Mouse (Mus musculus) gastrocnemius, adult 2 months (tissue): ENCODE results near the gene Junb. TPM values are rescaled to one million over a fixed set of nuclear protein-coding genes. Genes with fewer than 3 reads are reported as not detected.
A peak's percentile ranks its signal among the peaks of the same experiment; 100 is the strongest.

ENCODE experiments used
- DNase-seq: peaks from one replicate; pipeline ENCODE4 v3.0.0; 2022
- H3K27ac ChIP-seq: fragments of 200-600 bp; 2 replicates; pipeline ENCODE4 v1.8.1; 2022; ENCODE audit warnings: mild to moderate bottlenecking
- H3K4me3 ChIP-seq: fragments of 200-600 bp; 2 replicates; pipeline ENCODE4 v1.8.1; 2022; ENCODE audit warnings: mild to moderate bottlenecking, moderate library complexity
- CTCF ChIP-seq: fragments of 200-600 bp; IDR thresholded peaks from 2 replicates; pipeline ENCODE4 v1.8.1; 2022; ENCODE audit warnings: antibody characterized with exemption, mild to moderate bottlenecking, moderate library complexity
- intact Hi-C: fragments of 180-260 bp; cut with DNase I; formaldehyde crosslinking; loops from one replicate; pipeline ENCODE4 v1.15.1; 2025
- long read RNA-seq, 2 experiments: library from polyadenylated mRNA; stranded (forward); transcript quantifications; one replicate each; pipeline ENCODE4 v2.0.0; 2021
- total RNA-seq, 2 experiments: library from RNA; stranded (reverse); gene quantifications; 2 replicates each; pipeline ENCODE4 v1.2.3; 2021

Gene Junb
- 10 to 100 TPM in 1 of 2 experiments, 1 to 10 TPM in 1; 5.7 to 10.1 TPM for total RNA-seq
- long read RNA-seq, experiment 1, transcript Junb-201 (1 exons, 1,809 nt): major isoform, 11 of 11 reads
- long read RNA-seq, experiment 1, partial matches to known transcripts: 0 of 11 reads
- long read RNA-seq, experiment 1, other reads (novel, unspliced or antisense): 0 of 11 reads
- long read RNA-seq, experiment 2, transcript Junb-201 (1 exons, 1,809 nt): major isoform, 32 of 32 reads
- long read RNA-seq, experiment 2, partial matches to known transcripts: 0 of 32 reads
- long read RNA-seq, experiment 2, other reads (novel, unspliced or antisense): 0 of 32 reads

DNA sequence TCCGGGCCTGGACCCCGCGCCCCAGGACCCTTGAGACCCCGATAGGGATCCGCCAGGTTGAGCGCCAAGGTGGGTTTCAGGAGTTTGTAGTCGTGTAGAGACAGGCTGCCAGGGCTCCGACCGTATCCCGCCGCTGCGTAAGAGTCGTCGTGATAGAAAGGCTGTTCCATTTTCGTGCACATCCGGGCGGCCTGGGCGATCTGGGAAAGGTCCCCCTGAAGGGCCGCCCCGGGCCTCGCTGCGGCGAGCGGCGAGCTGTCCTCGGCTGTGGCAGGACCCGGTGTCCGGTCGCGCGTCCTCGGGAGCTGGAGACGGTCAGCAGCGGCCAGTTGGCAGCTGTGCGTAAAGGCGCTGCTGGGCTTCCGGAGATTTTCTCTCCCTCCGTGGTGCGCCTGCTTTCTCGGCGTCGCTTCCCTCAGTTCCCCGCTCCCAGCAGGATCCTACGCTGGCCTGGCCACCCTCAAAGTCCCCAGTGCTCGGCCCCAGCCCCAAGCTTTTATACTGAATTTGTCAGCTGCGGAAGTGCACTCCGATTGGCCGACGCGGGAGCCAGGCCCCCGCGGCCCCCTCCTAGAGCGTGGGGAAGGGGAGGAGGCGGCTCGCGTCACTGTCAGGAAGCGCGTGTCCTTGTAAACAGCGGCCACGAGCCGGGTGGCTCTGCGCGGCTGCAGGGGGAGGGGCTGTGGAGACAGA is at the start of gene Junb:
Gene Junb (minus strand): TSS at position 471 of the 693 bp plus-strand sequence.
- intact Hi-C loops: loop anchor here (5.0 to 10.0 kb wide), 3 partner anchors 94 to 314 kb away; partner anchors contain the start of genes Calr, Dhps and Ier2
- Histone ChIP-seq H3K27ac (peak within 1 kb of the TSS; percentile 100), H3K4me3 (peak within 1 kb of the TSS; percentile 89)
- no peak for TF ChIP-seq CTCF
- DNase-seq: peak; percentile 97

DNA sequence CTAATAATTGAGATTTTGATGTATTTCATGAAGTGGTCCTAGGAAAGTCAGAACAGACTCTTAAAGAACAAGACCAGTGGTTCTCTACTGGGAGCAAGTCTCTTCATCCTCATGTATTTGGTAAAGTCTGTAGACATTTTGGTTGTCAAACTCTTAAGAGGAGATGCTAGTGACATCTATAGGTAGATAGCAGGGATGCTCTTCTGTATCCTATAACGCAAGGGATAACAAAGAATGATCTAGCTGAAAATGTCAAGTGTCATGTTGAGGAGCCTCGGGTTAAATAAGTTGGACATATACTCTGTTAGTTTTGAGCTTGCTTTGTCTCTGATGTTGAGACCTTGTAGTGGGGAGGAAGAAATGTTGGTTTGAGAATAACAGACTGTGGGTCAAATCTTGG is 49.4 kb upstream of the Junb start:
- Histone ChIP-seq H3K4me3 (peak overlapping the region; percentile 89), H3K27ac (peak overlapping the region; percentile 96)
- TF ChIP-seq CTCF: no peak
- intact Hi-C loops: loop anchor here (5.0 kb wide), 1 partner anchor 61 kb away; the partner anchor contains the start of genes Gm49661, Prdx2 and Rnaseh2a
- DNase-seq: no peak

DNA sequence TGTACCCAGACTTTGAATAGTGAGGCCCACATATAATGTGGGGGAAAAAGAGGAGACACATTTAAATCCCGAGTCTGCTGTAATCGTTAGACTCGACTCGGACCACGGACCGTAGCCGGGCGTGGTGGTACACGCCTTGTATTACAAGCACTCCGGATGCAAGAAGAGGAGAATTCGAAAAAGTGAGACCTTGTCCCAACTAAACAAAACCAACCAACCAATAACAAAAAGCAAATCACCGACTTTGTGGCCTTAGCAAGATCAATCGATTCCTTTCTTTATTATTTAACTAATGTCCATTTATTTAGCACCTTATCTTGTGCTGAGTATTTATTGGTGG is 49.0 kb upstream of the Junb start:
- DNase-seq: no peak
- H3K4me3 ChIP-seq: peak overlapping the region; percentile 89
- no peak for TF ChIP-seq CTCF
- intact Hi-C loops: loop anchor here (5.0 kb wide), 1 partner anchor 60 kb away; the partner anchor contains the start of genes Gm49661, Prdx2 and Rnaseh2a
- H3K27ac ChIP-seq: peak overlapping the region; percentile 96

DNA sequence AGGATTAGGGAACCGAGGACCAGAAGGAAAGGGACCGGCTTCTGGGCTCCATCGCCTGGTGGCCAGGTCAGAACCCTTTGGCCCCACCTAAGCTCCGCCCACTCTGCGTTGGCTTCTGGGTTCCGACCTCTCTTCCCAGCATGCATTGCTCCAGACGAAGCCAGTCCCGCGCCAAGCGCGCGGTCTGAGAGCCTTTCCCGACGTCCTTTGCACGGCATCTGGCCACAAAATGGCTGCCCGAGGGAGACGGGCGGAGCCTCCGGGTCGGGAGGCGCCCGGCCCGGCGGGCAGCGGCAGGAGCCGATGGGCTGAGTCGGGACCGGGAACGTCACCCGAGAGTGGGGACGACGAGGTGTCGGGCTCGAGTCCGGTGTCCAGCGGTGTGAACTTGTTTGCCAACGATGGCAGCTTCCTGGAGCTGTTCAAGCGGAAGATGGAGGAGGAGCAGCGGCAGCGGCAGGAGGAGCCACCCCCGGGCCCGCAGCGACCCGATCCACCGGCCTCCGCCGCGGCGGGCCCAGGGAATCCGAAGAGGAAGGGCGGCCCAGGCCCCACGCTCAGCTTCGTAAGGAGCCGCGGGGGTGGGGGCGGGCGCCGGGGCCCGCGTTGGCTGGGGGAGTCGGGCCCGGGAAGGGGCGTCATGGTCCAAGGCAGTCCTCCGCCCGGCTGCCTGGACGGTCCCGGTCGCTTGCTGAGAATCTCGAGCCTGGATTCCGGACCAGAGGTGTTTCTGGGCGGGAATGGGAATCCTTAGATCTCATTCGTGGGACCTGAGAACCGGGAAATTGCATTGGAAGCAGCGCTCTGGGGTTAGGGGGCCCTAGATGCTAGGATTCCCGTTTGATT is 48.4 kb upstream of the Junb start, which contains the start of gene Trir:
Gene Trir (plus strand): TSS at position 154 of the 846 bp plus-strand sequence.
- peak; percentile 21 for TF ChIP-seq CTCF
- DNase-seq: peak; percentile 98
- intact Hi-C loops: loop anchor here (5.0 kb wide), 1 partner anchor 60 kb away; the partner anchor contains the start of genes Gm49661, Prdx2 and Rnaseh2a
- Histone ChIP-seq H3K4me3 (peak within 1 kb of the TSS; percentile 89), H3K27ac (peak within 1 kb of the TSS; percentile 96)

DNA sequence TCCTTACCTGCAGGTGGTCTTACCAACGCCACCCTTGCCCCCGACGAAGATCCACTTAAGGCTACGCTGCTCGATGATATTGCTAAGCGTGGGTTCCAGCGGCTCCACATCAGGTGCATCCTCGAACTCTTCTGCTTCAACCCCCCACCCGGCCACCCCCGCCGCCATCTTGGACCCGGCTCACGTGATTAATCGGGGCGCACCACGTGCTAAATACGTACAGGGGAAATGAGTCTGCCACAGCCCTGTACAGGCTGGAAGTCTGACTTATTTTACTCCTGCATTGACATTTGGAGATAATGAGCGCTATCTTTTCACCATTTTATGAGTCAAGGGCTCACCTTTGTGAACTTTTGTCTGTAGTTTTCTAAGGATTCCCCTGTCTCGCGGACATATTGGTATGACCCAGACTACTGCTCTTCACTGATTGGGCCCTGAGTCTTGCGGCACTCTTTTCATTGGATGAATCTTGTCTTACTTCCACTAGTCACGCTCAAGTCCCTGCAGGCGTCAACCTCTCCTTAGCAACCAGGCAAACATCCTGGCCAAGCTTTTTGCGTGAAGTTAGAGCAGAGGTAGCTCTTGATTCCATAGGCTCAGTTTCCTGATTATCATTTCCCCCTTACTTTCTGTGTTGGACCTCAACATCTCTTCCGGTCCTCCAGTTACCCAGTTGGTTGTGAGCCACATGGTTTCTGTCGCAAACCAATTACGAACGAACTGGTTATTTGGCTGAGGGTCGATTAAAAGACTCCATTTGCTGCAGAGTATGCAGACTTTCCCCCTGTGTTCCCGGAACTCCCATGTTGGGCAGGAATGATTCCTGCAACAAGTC is 46.8 kb upstream of the Junb start, which contains the start of gene Asna1:
Gene Asna1 (minus strand): TSS at position 184 of the 835 bp plus-strand sequence.
- intact Hi-C loops: loop anchor here (5.0 kb wide), 1 partner anchor 58 kb away; the partner anchor contains the start of genes Gm49661, Prdx2 and Rnaseh2a
- no peak for TF ChIP-seq CTCF
- peak within 1 kb of the TSS; percentile 89 for H3K4me3 ChIP-seq
- H3K27ac ChIP-seq: peak within 1 kb of the TSS; percentile 96
- DNase-seq: peak; percentile 87

DNA sequence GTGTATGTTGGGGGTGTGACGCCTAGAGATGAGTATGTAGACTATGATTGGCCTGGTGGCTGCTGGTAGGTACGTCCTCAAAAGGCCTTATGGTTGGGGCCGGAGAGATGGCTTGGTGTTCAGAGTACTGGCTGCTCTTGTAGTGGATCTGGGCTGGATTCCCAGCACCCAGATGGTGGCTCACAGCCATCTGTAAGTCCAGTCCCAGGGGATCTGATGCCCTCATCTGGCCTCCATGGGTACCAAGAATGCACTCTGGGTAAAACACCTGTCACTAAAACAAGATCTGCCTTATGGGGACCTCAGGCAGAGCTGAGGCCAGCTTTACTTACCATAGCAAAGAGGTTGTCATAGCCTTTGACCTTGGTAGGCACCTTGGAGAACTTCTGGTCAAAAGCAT is 45.3 kb upstream of the Junb start:
- DNase-seq: no peak
- peak overlapping the region; percentile 89 for H3K4me3 ChIP-seq
- no peak overlapping the region for H3K27ac ChIP-seq
- intact Hi-C loops: no loop called here
- TF ChIP-seq CTCF: no peak

DNA sequence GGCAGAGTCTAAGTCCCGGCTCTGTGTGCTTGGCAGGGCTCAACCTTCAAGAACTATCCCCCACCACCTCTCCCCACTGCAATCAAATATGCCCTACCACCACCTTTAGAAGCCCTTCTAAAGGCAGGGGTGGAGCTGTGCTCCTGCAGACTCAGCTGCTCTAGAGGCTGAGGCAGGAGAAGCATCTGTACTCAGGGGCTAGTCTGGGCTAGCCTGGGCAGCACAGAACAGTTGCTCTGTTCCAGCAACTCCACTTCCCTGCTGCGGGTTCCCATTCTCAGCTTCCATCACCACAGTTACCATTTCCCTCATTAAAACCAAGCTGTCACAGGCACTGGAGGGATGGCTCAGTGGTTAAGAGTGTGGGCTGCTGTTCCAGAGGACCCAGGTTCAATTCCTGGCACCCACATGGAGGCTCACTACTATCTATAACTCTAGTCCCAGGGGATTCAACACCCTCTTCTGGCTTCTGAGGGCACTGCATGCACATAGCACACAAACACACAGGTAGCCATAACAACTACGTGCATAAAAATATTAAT is 43.1 kb upstream of the Junb start:
- no peak for TF ChIP-seq CTCF
- intact Hi-C loops: no loop called here
- Histone ChIP-seq H3K4me3 (no peak overlapping the region), H3K27ac (no peak overlapping the region)
- no peak for DNase-seq

DNA sequence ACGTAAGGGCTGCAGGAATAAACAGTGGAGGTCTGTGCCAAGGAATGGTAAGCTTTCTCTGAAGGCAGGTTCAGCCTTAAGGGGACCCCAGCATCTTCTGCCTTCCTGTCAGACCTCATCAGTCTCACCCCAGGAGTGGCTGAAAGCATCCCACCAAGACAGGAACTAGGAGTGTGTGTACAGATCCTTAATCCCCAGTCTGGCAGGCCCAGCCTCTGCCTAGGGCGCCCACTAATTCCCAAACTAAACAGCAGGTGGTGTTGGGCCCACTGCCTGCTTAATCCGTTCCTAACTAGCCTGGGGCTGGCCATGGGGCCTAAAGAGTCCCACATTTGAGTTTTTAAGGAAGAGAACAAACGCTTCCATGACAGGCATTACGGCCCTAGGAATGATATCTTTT is 38.7 kb upstream of the Junb start:
- no peak for TF ChIP-seq CTCF
- H3K27ac ChIP-seq: no peak overlapping the region
- no peak overlapping the region for H3K4me3 ChIP-seq
- intact Hi-C loops: no loop called here
- no peak for DNase-seq

DNA sequence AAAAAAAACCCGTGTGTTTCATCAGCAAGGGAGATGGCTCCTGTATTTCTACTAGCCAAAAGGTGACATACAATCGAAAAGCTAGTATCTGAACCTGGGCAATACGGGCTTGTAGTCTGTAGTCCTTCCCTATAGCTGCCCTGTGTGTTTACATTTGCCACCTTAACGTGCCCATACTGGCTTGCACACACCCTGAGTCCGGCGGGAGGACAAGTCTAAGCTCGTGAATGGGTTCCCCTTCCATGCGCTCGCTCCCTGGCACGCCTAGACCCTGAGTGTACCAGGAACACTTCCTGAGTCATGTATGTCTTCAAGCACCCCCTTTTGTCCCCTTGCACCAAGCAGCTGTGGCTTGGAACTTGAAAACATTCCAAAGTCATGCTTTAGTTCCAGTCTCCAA is 38.2 kb upstream of the Junb start:
- intact Hi-C loops: no loop called here
- no peak overlapping the region for H3K4me3 ChIP-seq
- DNase-seq: no peak
- no peak for TF ChIP-seq CTCF
- H3K27ac ChIP-seq: no peak overlapping the region

DNA sequence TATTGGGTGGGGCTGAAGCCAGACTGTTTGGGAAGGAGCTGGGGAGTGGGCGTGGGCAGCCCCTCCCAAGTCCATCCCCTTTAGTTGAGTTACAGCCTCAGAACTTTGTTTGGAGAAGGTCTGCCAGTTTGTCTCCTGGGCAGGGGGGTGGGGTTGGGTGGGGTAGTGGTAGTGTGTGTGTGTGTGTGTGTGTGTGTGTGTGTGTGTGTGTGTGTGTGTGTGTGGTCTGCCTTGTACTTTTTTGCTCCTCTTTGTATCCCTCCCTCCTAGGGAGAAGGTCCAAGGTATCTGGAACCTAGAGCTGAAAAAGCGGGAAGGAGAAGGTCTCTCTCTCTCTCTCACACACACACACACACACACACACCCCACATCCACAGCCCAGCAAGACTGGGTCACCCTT is 35.9 kb upstream of the Junb start, which contains the start of gene Best2:
Gene Best2 (minus strand): TSS at position 101 of the 400 bp plus-strand sequence.
- TF ChIP-seq CTCF: no peak
- intact Hi-C loops: no loop called here

DNA sequence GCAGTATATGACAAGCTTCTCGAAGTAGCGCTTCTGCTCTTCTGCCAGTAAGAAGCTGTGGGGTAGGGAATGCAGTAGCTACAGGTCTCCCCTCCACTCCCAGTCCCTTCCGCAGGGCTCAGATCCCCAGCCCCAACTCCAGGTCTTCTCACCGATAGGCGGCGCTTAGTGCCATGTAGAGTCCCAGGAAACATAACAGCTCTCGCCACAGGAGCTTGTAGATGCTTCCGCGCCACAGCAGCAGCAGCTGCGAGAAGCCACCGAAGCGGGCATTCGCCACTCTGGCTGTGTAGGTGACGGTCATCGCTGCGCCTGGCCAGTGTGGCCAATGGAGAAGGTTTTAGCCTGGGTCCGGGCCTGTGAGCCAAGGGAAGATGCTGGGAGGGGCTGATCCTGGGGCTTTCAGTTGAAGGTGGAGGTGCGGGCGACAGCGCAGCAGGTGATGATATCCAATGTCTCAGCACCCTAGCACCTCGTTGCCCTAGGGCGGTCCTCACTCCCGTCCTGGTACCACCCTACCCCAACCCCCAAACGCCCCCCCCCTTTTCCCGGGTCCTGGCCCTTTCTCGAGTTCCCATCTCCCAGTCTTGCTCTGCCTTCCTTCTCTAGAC is 34.8 kb upstream of the Junb start:
- no peak overlapping the region for H3K27ac ChIP-seq
- DNase-seq: peak; percentile 72
- H3K4me3 ChIP-seq: peak overlapping the region; percentile 57
- intact Hi-C loops: no loop called here
- TF ChIP-seq CTCF: peak; percentile 62

More for the DNA sequence above, 35.9 kb upstream of the Junb start, which contains the start of gene Best2:
- H3K4me3 ChIP-seq: peak within 1 kb of the TSS; percentile 57
- no peak for DNase-seq
- H3K27ac ChIP-seq: no peak within 1 kb of the TSS
